Mouse (Mus musculus): ENCODE results near the gene Uqcrc1.

Uqcrc1 gene

DNA sequence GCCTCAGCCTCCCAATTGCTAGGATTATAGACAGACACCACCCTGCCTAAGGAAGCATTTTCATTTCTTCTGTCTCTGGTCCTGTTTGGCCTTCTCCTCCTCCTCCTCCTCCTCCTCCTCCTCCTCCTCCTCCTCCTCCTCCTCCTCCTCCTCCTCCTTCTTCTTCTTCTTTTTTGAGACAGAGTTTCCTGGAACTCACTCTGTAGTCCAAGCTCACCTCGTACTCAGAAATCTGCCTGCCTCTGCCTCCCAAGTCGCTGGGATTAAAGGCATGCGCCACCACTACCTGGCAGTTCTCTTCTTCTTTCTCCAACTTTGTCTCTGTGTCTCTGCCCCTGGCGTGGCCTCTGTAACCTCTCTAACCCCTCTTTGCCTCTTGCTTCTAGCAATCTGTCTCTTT lies 49.3 kb downstream of the Uqcrc1 start, which contains the start of gene Ucn2:
Ucn2 (plus strand) TSS at position 301 of the 400 bp plus-strand sequence.
- DNase-seq (ENCODE audit: low spot score), result no peak

DNA sequence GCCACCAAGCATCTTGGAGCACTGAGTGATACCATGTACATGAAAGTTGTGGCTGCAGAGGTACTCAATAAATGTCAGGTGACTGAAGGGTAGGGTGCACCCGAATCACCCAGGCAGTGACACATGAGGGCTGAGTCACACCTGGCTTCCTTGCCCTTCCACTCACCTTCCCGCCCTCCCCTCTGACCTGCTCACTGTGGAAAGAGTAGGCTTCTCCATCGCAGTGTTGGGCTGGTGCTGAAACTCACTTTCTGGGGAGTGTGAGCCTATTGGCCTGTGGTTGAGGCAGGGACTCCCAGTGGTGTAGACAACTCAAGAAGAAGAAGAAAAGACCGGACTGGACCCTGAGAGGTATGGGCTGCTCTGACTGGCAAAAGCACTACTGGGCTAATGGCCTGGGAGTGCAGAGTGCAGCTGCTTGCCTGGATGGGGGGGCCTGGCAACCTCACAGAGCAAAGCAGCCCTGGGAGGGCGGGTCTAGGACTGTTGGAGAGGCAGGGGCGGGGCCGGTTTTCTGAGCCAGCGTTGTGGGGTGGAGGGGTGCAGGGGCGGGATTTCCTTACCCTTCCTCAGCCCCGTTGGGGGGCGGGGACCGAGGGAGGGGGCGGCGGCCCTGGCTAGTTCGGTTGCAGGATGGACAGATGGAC lies 51.4 kb downstream of the Uqcrc1 start:
- peak; percentile 28 for DNase-seq (ENCODE audit: low spot score)

DNA sequence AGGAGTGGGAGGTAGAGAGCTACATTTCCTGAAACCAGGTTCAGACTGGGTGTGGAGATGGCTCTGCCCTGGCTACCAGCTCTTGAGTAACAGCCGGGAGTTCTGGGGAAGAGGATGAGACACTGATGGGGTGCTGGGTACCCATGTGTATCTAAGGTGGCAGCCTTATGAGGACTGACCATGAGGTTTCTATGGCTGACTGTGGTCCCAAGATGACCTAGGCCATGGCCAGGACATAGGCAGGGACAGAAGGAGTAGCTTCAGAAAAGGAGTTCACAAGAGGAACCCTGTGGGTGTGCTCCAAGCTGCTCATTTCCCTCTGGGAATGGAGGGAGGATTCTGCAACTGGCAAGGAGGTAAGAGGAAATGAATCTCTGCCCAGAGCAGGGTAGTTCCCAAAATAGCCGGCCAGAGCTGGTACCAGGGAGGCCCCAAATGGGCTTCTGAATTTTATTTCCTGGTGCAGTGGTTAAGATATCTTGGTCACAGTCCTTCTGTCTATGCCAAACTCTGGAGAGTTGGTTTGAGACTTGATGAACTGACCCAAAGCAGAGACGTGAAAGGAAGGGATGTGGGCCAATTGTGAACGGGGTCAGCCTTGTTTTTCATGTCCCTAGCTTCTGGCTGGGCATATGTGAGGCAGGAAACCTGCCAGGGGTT lies 53.5 kb downstream of the Uqcrc1 start:
- DNase-seq (ENCODE audit: low spot score), result no peak

DNA sequence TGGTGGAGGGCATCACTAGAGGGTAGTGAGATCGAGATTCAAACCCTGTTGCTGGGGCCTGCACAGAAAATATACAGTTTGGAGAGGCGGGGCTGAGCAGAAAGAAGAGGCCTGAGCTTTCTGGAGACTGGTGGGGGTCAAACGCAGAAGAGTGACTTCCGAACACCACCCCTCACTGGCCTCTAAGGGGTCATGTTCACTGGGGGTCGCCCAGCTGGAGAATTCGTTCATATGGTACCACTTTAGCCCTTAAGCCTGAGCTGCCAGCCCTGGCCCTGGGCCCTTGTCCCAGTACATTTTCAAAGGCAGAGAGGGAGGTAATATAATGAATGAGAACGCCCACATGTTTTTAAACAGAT lies 54.0 kb downstream of the Uqcrc1 start:
- no peak for DNase-seq (ENCODE audit: low spot score)

DNA sequence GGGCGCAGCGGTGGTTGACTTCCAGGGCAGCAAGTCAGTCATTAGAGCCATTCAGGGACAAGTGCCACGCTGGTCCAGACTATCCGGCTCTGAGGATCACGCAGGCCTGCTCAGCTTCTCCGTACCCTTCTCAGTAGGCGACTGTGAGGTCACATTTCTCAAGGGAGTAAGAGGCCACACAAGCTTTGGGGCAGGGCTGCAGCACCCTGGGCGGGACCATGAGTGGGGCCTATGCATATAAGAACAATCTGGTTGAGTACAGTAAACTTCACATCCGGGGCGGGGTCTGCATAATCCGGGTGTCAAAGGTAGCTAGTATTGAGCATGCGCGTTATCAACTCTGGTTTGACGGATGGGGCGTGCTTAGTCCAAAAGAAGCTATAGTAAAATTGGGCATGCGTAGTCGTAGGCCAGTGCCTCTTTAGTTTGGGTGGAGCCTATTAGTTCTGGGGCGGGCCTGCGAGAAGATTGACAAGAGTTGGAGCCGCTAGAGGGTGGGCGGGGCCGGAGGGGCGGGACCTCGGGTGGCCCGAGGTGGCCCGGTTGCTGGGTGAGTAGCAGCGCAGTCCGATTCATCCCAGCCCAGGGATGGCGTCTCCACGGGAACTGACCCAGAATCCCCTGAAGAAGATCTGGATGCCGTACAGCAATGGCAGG lies 55.1 kb downstream of the Uqcrc1 start, which contains the start of gene Pfkfb4:
Pfkfb4 (plus strand) TSS at position 351 of the 657 bp plus-strand sequence.
- DNase-seq (ENCODE audit: low spot score), result peak; percentile 100

DNA sequence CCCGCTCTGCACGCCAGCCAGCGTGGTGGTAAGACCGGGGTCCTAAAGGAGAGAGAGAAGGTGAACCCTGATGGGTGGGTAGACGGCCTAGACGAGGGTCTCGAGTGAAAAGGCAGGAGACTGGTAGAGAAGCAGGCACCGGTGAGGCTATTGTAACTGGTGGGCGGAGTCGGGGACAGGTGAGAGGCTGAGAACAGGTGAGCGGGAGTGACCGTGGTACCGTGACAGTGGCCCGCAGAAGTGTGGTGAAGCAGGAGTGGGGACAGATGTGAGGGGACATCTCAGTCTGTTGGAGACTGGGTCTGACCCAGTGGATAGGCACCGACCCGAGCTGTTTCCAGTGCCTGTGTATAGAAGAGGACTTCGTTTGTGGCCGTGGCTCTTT lies 55.6 kb downstream of the Uqcrc1 start:
- no peak for DNase-seq (ENCODE audit: low spot score)

DNA sequence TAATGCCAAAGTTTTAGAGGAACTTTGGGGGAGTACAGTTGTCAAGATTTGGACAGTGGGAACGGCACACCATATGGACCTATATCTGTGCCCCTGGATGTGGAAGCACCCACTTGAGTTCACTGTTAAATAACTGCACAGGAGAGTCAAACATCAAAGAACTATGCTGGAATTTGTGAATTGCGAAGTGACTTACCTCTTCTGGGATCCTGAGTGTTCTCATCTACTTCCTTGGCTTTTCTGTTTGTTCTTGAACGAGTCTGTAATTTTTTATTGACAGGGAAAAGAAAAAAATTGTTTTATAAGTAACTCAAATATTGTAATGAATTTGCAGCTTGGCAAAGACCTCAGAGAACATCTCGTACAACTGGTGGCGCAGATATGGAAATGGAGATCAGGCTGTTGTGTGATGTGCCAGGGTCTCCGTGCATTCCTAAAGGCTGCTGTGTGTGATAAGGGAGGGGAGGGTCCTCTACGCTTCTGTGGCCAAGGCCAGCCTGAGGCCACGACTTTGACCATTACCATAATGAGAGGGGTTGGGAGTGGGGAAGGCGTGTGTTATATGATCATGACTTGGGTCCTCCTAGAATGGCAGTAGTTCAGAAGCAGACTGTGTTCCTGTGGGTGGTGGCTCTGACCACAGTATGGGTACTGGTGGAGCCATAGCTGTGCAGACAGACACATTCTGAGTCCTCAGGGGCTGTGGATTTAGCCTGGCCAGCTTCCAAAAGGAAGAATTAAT lies 56.4 kb downstream of the Uqcrc1 start:
- DNase-seq (ENCODE audit: low spot score), result no peak

DNA sequence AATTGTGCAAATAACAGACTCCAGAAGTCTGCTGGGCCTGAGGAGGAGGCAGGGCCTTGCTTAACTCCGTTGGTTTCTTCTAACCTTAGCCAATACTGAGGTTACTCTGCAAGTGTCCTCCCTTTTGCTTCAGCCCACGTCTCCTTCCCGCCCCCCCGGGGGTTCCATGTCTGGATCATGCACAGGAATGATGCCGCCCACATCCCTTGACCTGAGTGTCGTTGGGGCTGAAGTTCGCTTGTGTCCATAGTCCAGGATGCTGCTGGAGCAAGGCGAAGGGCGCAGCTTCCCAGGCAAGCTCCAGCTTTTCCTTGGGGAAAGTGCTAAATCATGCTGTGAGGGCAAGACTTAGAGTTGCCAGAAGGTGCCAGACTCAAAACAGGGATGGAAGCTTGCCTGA lies 60.0 kb downstream of the Uqcrc1 start:
- no peak for DNase-seq (ENCODE audit: low spot score)

DNA sequence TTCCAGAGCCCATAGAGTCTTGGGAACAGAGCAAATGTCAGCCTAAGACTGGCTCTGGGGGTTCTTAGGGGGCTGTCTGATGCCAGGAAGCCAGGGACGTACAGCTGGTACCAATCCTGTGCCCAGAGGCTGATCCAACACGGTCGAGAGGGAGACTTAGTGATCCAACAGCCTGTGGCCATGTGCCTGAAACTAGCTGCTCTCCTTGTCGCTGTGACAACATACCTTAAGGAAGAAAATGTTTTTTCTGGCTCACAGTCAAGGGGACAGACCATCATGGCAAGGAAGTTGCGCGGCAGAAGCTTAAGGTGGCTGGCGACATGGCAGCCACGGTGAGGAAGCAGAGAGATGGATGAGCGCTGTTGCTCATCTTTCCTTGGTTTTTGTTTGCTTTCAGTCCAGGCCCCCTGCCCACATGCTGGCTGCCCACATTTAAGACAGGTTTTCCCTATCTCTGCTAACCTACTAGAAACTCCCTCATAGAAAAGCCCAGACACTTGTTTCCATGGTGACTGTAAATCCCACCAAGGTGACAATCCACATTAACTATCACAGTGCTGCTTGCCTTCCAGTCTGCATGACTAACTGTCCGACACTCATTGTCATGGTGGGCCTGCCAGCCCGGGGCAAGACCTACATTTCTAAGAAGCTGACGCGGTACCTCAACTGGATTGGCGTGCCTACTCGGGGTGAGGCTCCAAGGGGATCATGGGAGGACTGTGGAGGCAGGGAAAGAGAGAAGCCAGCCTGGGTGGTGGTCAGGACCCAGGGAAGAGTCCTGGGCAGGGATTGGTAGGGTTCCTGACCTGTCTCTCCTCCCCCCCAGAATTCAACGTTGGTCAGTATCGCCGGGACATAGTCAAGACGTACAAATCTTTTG lies 62.1 kb downstream of the Uqcrc1 start:
- DNase-seq (ENCODE audit: low spot score), result no peak

DNA sequence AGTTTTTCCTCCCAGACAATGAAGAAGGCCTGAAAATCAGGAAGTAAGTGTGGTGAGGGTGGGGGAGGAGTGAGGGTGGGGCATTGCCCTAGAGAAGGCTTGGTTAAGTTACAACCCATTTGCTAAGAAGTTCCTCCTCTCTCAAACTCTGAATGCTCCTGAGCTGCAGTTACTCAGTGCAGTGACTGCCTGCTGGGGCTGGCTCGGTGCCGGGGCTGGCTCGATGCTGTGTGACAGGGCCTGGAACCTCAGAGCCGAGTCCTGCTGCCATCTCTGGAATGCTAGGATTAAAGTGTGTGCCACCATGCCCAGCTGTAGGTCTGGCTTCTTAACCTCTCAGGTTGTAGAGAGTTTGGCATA lies 62.7 kb downstream of the Uqcrc1 start:
- no peak for DNase-seq (ENCODE audit: low spot score)
